Mouse (Mus musculus) E14TG2a.4 (cell line): ENCODE data around the gene Arid3b.

Source experiments
- CTCF ChIP-seq: conservative IDR thresholded peaks from 2 replicates; pipeline ENCODE4 v1.5.1; 2014; ENCODE audit warnings: low read length
- POU5F1 ChIP-seq: IDR thresholded peaks from 2 replicates; pipeline ENCODE4 v1.6.1; 2014; ENCODE audit warnings: low read length, borderline replicate concordance

- no peak for TF ChIP-seq POU5F1
- TF ChIP-seq CTCF: no peak
These were observed 46.9 kb downstream of the Arid3b start for GRCm38 (mm10) chr9:57789733-57790132.
